Mouse (Mus musculus): ENCODE results near the gene Ces1b. TPM values are rescaled to one million over a fixed set of nuclear protein-coding genes. Genes with fewer than 3 reads are reported as not detected.

Gene Ces1b
- not detected for polyA plus RNA-seq (2014; fragmentation: Illumina TruSeq; extraction: RNeasy Lipid Tissue Mini Kit (QIAGEN cat#74804); ENCODE audit: low replicate concordance)

DNA sequence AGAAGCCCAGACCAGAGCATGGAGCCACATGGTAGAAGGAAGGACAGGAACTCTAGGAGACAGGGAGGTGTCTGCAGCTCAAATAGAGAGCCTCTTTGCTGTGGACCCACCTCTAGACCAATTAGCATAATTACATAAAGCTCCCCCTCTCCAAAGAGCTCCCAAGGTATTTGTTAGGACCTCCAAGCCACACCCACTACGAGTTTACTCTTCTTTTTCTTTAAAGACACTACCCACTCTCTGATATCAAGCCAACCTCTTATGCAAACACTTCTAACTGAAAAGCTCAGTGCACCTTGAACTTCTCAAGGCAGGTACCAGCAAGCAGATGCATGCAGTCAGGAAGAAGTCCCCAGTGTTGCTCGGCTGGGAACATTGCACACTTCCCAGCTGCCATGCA, at the start of gene Ces1b:
Gene Ces1b (minus strand): TSS at position 131 of the 400 bp plus-strand sequence.

DNA sequence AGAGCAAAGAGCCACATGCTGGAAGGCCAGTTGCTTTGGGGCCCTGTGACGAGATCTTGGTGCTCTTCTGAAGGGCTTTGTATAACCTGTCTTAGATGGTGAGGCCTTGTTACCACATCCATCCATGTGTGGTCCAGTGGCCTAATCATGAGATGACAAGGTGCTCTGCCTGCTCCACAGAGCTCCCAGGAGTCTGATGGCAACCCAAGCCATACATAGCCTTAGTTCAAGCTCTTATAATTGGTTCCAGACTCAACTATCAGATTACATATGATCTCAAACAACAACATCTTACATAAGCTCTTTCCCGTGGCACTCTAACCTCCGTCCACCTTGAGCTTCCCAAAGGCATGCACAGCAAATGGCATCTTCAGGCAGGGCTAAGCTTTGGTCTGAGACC, 31.7 kb downstream of the Ces1b start, which contains the start of gene Ces1a:
Gene Ces1a (minus strand): TSS at position 101 of the 400 bp plus-strand sequence.

Other genes starting within 250 kb of the Ces1b start
- 7.6 TPM for gene Lpcat2, start 224.7 kb downstream of the Ces1b start, polyA plus RNA-seq (2014; fragmentation: Illumina TruSeq; extraction: RNeasy Lipid Tissue Mini Kit (QIAGEN cat#74804); ENCODE audit: low replicate concordance)
- gene Capns2, start 178.6 kb downstream of the Ces1b start, polyA plus RNA-seq (2014; fragmentation: Illumina TruSeq; extraction: RNeasy Lipid Tissue Mini Kit (QIAGEN cat#74804); ENCODE audit: low replicate concordance) = not detected
- gene Slc6a2, start 119.9 kb downstream of the Ces1b start, polyA plus RNA-seq (2014; fragmentation: Illumina TruSeq; extraction: RNeasy Lipid Tissue Mini Kit (QIAGEN cat#74804); ENCODE audit: low replicate concordance) = 0.07 TPM
- not detected for gene Ces1a, start 31.8 kb downstream of the Ces1b start, polyA plus RNA-seq (2014; fragmentation: Illumina TruSeq; extraction: RNeasy Lipid Tissue Mini Kit (QIAGEN cat#74804); ENCODE audit: low replicate concordance)
- 1.2 TPM for gene Ces1c, start 51.3 kb upstream of the Ces1b start, polyA plus RNA-seq (2014; fragmentation: Illumina TruSeq; extraction: RNeasy Lipid Tissue Mini Kit (QIAGEN cat#74804); ENCODE audit: low replicate concordance)
- gene Ces1d, start 117.8 kb upstream of the Ces1b start, polyA plus RNA-seq (2014; fragmentation: Illumina TruSeq; extraction: RNeasy Lipid Tissue Mini Kit (QIAGEN cat#74804); ENCODE audit: low replicate concordance) = 28.6 TPM
- 47.1 TPM for gene Ces1e, start 149.6 kb upstream of the Ces1b start, polyA plus RNA-seq (2014; fragmentation: Illumina TruSeq; extraction: RNeasy Lipid Tissue Mini Kit (QIAGEN cat#74804); ENCODE audit: low replicate concordance)
- gene Ces1f, start 199.7 kb upstream of the Ces1b start, polyA plus RNA-seq (2014; fragmentation: Illumina TruSeq; extraction: RNeasy Lipid Tissue Mini Kit (QIAGEN cat#74804); ENCODE audit: low replicate concordance) = 286 TPM

Data from small intestine, adult 10 weeks (tissue).